Mouse (Mus musculus) cortical plate, adult 2 months (tissue): Measurements from ENCODE around the gene Cntn5.

Experiments used
- CTCF ChIP-seq: fragments of 200-500 bp; IDR thresholded peaks from 2 replicates; pipeline ENCODE4 v1.5.1; 2011; ENCODE audit warnings: mild to moderate bottlenecking, control low read depth, low read length; ENCODE audit not compliant: insufficient read depth; ENCODE audit errors: extremely low read depth
- POLR2A ChIP-seq: fragments of 200-500 bp; IDR thresholded peaks from 2 replicates; pipeline ENCODE4 v1.6.1; 2011; ENCODE audit warnings: mild to moderate bottlenecking, low read length, control low read depth; ENCODE audit not compliant: insufficient read depth; ENCODE audit errors: extremely low read depth

DNA sequence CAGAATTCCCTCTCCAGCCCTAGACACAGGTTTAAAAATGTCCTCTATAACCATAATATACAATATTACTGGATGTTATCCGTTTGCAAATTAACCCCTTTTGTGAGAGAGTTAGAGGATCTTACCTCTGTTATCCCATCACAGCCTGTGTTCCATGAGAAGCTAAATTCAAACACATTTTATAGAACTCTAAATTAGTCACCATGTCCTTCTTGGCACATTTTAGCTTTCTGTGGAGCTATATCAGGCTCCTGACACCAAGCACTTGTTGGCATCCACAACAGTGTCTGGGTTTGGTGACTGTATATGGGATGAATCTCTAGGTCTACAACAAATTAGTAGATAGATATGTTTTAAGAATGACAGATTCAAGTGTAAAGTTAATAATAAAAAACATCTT is 253.9 kb downstream of the Cntn5 start:
- TF ChIP-seq CTCF (no peak), POLR2A (no peak)
